Mouse (Mus musculus): Measurements from ENCODE around the gene Adamts10. TPM values are rescaled to one million over a fixed set of nuclear protein-coding genes. Genes with fewer than 3 reads are reported as not detected.

Gene Adamts10
- polyA plus RNA-seq, 1 experiment from 2014 or later = 79.8 TPM

- Histone ChIP-seq H3K9me3 (ENCODE audit: low read length) (no peaks in the 10 kb centered on the region), H3K4me1 (ENCODE audit: insufficient read depth, low read depth, low read length) (no peaks in the 10 kb centered on the region), H3K9ac (replicated peaks; ENCODE audit: low read depth) (no peak overlapping the region), H3K27ac (ENCODE audit: low read length) (no peak overlapping the region), H3K4me2 (replicated peaks; ENCODE audit: low read depth, low read length) (no peak overlapping the region), H3K27me3 (replicated peaks; ENCODE audit: insufficient read depth, low read length) (no peaks in the 10 kb centered on the region), H3K36me3 (ENCODE audit: insufficient read depth, low read length) (no peaks in the 10 kb centered on the region), H3K4me3 (ENCODE audit: low read depth, low read length) (no peak overlapping the region)
- 87% methylated on average over 5 of the region's 5 CpGs for WGBS
- TF ChIP-seq CTCF (IDR thresholded peaks at IDR 0.05) = no peak
- no peak for TF ChIP-seq EP300 (IDR thresholded peaks at IDR 0.05)
- DNase-seq (ENCODE audit: low spot score) = no peak
- no peak for ATAC-seq
Observed at GRCm38 (mm10) chr17:33598506-33598905, 74.5 kb downstream of the Adamts10 start.

- no peaks in the 10 kb centered on the region for H3K36me3 ChIP-seq (ENCODE audit: insufficient read depth, low read length)
- DNase-seq (ENCODE audit: low spot score) = no peak
- TF ChIP-seq EP300 (IDR thresholded peaks at IDR 0.05) (no peak), CTCF (IDR thresholded peaks at IDR 0.05) (no peak)
- ATAC-seq = no peak
- H3K27me3 ChIP-seq (replicated peaks; ENCODE audit: insufficient read depth, low read length) = no peaks in the 10 kb centered on the region
- WGBS = 87% methylated on average over 8 of the region's 8 CpGs
- no peaks in the 10 kb centered on the region for H3K4me1 ChIP-seq (ENCODE audit: insufficient read depth, low read depth, low read length)
- no peak overlapping the region for H3K4me3 ChIP-seq (ENCODE audit: low read depth, low read length)
- no peaks in the 10 kb centered on the region for H3K9me3 ChIP-seq (ENCODE audit: low read length)
- no peak overlapping the region for H3K4me2 ChIP-seq (replicated peaks; ENCODE audit: low read depth, low read length)
- H3K9ac ChIP-seq (replicated peaks; ENCODE audit: low read depth) = no peak overlapping the region
- no peak overlapping the region for H3K27ac ChIP-seq (ENCODE audit: low read length)
Observed at GRCm38 (mm10) chr17:33599836-33600475, 76.0 kb downstream of the Adamts10 start.

- WGBS = 68% methylated on average over 3 of the region's 3 CpGs
- TF ChIP-seq EP300 (IDR thresholded peaks at IDR 0.05) = no peak
- TF ChIP-seq CTCF (IDR thresholded peaks at IDR 0.05) = no peak
- H3K4me1 ChIP-seq (ENCODE audit: insufficient read depth, low read depth, low read length) = no peaks in the 10 kb centered on the region
- no peaks in the 10 kb centered on the region for H3K9me3 ChIP-seq (ENCODE audit: low read length)
- no peaks in the 10 kb centered on the region for H3K27me3 ChIP-seq (replicated peaks; ENCODE audit: insufficient read depth, low read length)
- no peak overlapping the region for H3K4me2 ChIP-seq (replicated peaks; ENCODE audit: low read depth, low read length)
- H3K4me3 ChIP-seq (ENCODE audit: low read depth, low read length) = no peak overlapping the region
- ATAC-seq (no peak), DNase-seq (ENCODE audit: low spot score) (no peak)
- no peak overlapping the region for H3K27ac ChIP-seq (ENCODE audit: low read length)
- H3K9ac ChIP-seq (replicated peaks; ENCODE audit: low read depth) = no peak overlapping the region
- H3K36me3 ChIP-seq (ENCODE audit: insufficient read depth, low read length) = no peaks in the 10 kb centered on the region
Observed at GRCm38 (mm10) chr17:33600831-33601230, 76.8 kb downstream of the Adamts10 start.

GRCm38 (mm10) chr17:33601947-33602346 lies 77.9 kb downstream of the Adamts10 start:
- ATAC-seq (no peak), DNase-seq (ENCODE audit: low spot score) (no peak)
- TF ChIP-seq EP300 (IDR thresholded peaks at IDR 0.05) (no peak), CTCF (IDR thresholded peaks at IDR 0.05) (no peak)
- H3K27me3 ChIP-seq (replicated peaks; ENCODE audit: insufficient read depth, low read length) = no peaks in the 10 kb centered on the region
- H3K36me3 ChIP-seq (ENCODE audit: insufficient read depth, low read length) = no peaks in the 10 kb centered on the region
- H3K27ac ChIP-seq (ENCODE audit: low read length) = no peak overlapping the region
- 81% methylated on average over 12 of the region's 12 CpGs for WGBS
- no peaks in the 10 kb centered on the region for H3K9me3 ChIP-seq (ENCODE audit: low read length)
- no peak overlapping the region for H3K9ac ChIP-seq (replicated peaks; ENCODE audit: low read depth)
- H3K4me3 ChIP-seq (ENCODE audit: low read depth, low read length) = no peak overlapping the region
- H3K4me2 ChIP-seq (replicated peaks; ENCODE audit: low read depth, low read length) = no peak overlapping the region
- no peaks in the 10 kb centered on the region for H3K4me1 ChIP-seq (ENCODE audit: insufficient read depth, low read depth, low read length)

Other genes with a start within 250 kb of the Adamts10 start
- gene Zfp955b, start 234.7 kb upstream of the Adamts10 start, polyA plus RNA-seq (2015; fragmentation: Nextera tagmentation; extraction: Ambion mirVana) = 6.6 and 7.4 TPM in 2 replicates
- gene Zfp81, start 165.3 kb upstream of the Adamts10 start, polyA plus RNA-seq (2015; fragmentation: Nextera tagmentation; extraction: Ambion mirVana) = 3.7 and 4.4 TPM in 2 replicates
- 8.8 and 8.9 TPM in 2 replicates for gene Zfp101, start 129.6 kb upstream of the Adamts10 start, polyA plus RNA-seq (2015; fragmentation: Nextera tagmentation; extraction: Ambion mirVana)
- gene Actl9, start 91.3 kb upstream of the Adamts10 start, polyA plus RNA-seq (2015; fragmentation: Nextera tagmentation; extraction: Ambion mirVana) = 0.19 TPM in 1 of 2 replicates, not detected in the other
- gene Myo1f, start 31.5 kb downstream of the Adamts10 start, polyA plus RNA-seq (2015; fragmentation: Nextera tagmentation; extraction: Ambion mirVana) = 6.5 and 8.1 TPM in 2 replicates
- 30.5 and 34.2 TPM in 2 replicates for gene Zfp414, start 104.9 kb downstream of the Adamts10 start, polyA plus RNA-seq (2015; fragmentation: Nextera tagmentation; extraction: Ambion mirVana)
- gene Pram1, start 113.9 kb downstream of the Adamts10 start, polyA plus RNA-seq (2015; fragmentation: Nextera tagmentation; extraction: Ambion mirVana) = 1.00 and 1.3 TPM in 2 replicates
- gene Hnrnpm, start 162.7 kb downstream of the Adamts10 start, polyA plus RNA-seq (2015; fragmentation: Nextera tagmentation; extraction: Ambion mirVana) = 112 and 146 TPM in 2 replicates
- gene March2, start 194.5 kb downstream of the Adamts10 start, polyA plus RNA-seq (2015; fragmentation: Nextera tagmentation; extraction: Ambion mirVana) = 104 and 106 TPM in 2 replicates
- 258 and 279 TPM in 2 replicates for gene Rab11b, start 236.3 kb downstream of the Adamts10 start, polyA plus RNA-seq (2015; fragmentation: Nextera tagmentation; extraction: Ambion mirVana)